11 mouse cellular contexts compared by ENCODE assay signal in genomic region chr1:156659906-156660659, GRCm38 (mm10). TPM values are rescaled to one million over a fixed set of nuclear protein-coding genes. Genes with fewer than 3 reads are reported as not detected.
A peak's percentile ranks its signal among the peaks of the same experiment; 100 is the strongest.
DNase-seq lines count a peak whose midpoint lies in the region; ATAC-seq and TF ChIP-seq lines count a peak whose summit lies in the region.
"Had no signal": no experiment of that assay in that cellular context is flagged by ENCODE, and none has a peak within 500 bp of the region (broad histone marks: within the 10 kb centered on the region; RNA-seq: fewer than 3 reads in every experiment).

No protein-coding gene starts in this region.

- H3K36me3 ChIP-seq in heart, embryonic 15.5 days = no peaks in the 10 kb centered on the region
- H3K36me3 ChIP-seq in ES-E14 (ENCODE audit: control insufficient read depth, insufficient read depth, low read length, poor library complexity, severe bottlenecking) = peaks cover 30% of the 10 kb centered on the region
- H3K36me3 ChIP-seq in lung, postnatal 0 days (ENCODE audit: insufficient read depth, low read length) = no peaks in the 10 kb centered on the region
- no peaks in the 10 kb centered on the region for H3K36me3 ChIP-seq in neural tube, embryonic 15.5 days

- in situ Hi-C loops in ES-E14 (cut with MboI; ENCODE audit: low sequenced_read_pairs in 2 of 2, unreplicated experiment in 2 of 2) = no loop called here

- H3K27ac ChIP-seq in heart, embryonic 15.5 days = no peak overlapping the region
- H3K27ac ChIP-seq in ES-E14 (ENCODE audit: insufficient read depth, low read depth, low read length, poor library complexity, severe bottlenecking) = peak overlapping the region; percentile 19
- H3K27ac ChIP-seq in lung, postnatal 0 days (ENCODE audit: low read length) = 0 out of 2 replicates have a peak overlapping the region, but pooled peaks have one; percentile 9
- no peak overlapping the region for H3K27ac ChIP-seq in neural tube, embryonic 15.5 days (replicated peaks)
- H3K27ac ChIP-seq: neural tube, embryonic 13.5 days had no signal

- H3K9ac ChIP-seq in heart, embryonic 15.5 days = no peak overlapping the region
- H3K9ac ChIP-seq in ES-E14 (ENCODE audit: insufficient read depth, low read depth, low read length, poor library complexity, severe bottlenecking) = peak overlapping the region; percentile 68; the same call in 1 of the 2 replicates
- no peak overlapping the region for H3K9ac ChIP-seq in lung, postnatal 0 days (replicated peaks; ENCODE audit: low read depth)
- no peak overlapping the region for H3K9ac ChIP-seq in neural tube, embryonic 15.5 days (replicated peaks)
- H3K9ac ChIP-seq: neural tube, embryonic 13.5 days had no signal

- TF ChIP-seq EP300 in lung, postnatal 0 days (IDR thresholded peaks at IDR 0.05) = no peak

- H3K4me3 ChIP-seq in heart, embryonic 15.5 days = no peak overlapping the region
- H3K4me3 ChIP-seq in ES-E14 (ENCODE audit: insufficient read depth in 1 of 2, low read depth in 1 of 2, low read length in 2 of 2, poor library complexity in 1 of 2, severe bottlenecking in 1 of 2) = peak overlapping the region; percentile 3 to 41; a peak in 2 of 4 replicates
- no peak overlapping the region for H3K4me3 ChIP-seq in lung, postnatal 0 days (ENCODE audit: low read depth, low read length)
- H3K4me3 ChIP-seq in neural tube, embryonic 15.5 days (replicated peaks) = no peak overlapping the region
- H3K4me3 ChIP-seq: neural tube, embryonic 13.5 days had no signal

- ATAC-seq in heart, embryonic 15.5 days (replicated peaks; ENCODE audit: insufficient number of reproducible peaks, insufficient read depth, low FRiP score, low read depth) = peak; percentile 26; the same call in 1 of the 2 replicates
- ATAC-seq in lung, postnatal 0 days = peak; percentile 64
- no peak for ATAC-seq in neural tube, embryonic 15.5 days (ENCODE audit: low FRiP score)

- intact Hi-C loops in heart, postnatal 25 days (cut with DNase I) = no loop called here

- no peak overlapping the region for H3K4me2 ChIP-seq in heart, embryonic 15.5 days
- no peak overlapping the region for H3K4me2 ChIP-seq in lung, postnatal 0 days (replicated peaks; ENCODE audit: low read depth, low read length)
- no peak overlapping the region for H3K4me2 ChIP-seq in neural tube, embryonic 15.5 days
- H3K4me2 ChIP-seq: neural tube, embryonic 13.5 days had no signal

- DNase-seq in heart, postnatal 25 days (ENCODE audit: low spot score) = no peak
- DNase-seq in ES-E14 (ENCODE audit: low read depth, low spot score) = no peak
- peak; percentile 95 for DNase-seq in gonadal fat pad, adult 2 months (ENCODE audit: low read depth)
- DNase-seq in lung, postnatal 0 days (ENCODE audit: low spot score) = peak; percentile 48
- DNase-seq in cerebellum, adult 11 months = no peak
- DNase-seq in gastrocnemius, postnatal 25 days = no peak
- DNase-seq: cerebellum, postnatal 25 days; gastrocnemius, postnatal 10 days had no signal

- peaks cover 7% of the 10 kb centered on the region for H3K4me1 ChIP-seq in heart, embryonic 15.5 days (replicated peaks)
- H3K4me1 ChIP-seq in ES-E14 (ENCODE audit: control insufficient read depth in 2 of 2, insufficient read depth in 2 of 2, low read length in 2 of 2, poor library complexity in 1 of 2) = peaks cover 3 to 34% of the 10 kb centered on the region in 2 experiments; a peak in 3 of 4 replicates
- 0 out of 2 replicates have a peak, but pooled peaks cover 5% of the 10 kb centered on the region for H3K4me1 ChIP-seq in lung, postnatal 0 days (ENCODE audit: insufficient read depth, low read depth, low read length)
- no peaks in the 10 kb centered on the region for H3K4me1 ChIP-seq in neural tube, embryonic 15.5 days
- H3K4me1 ChIP-seq: neural tube, embryonic 13.5 days had no signal

- no peak for TF ChIP-seq CTCF in lung, postnatal 0 days (IDR thresholded peaks at IDR 0.05)

- WGBS in heart, embryonic 15.5 days = 73% methylated on average over 13 of the region's 13 CpGs
- 42% methylated on average over 13 of the region's 13 CpGs for WGBS in lung, postnatal 0 days
- 88% methylated on average over 13 of the region's 13 CpGs for WGBS in neural tube, embryonic 15.5 days

- H3K9me3 ChIP-seq in heart, embryonic 15.5 days (replicated peaks) = no peaks in the 10 kb centered on the region
- H3K9me3 ChIP-seq in ES-E14 (ENCODE audit: control insufficient read depth, insufficient read depth, low read depth, low read length) = no peaks in the 10 kb centered on the region
- no peaks in the 10 kb centered on the region for H3K9me3 ChIP-seq in lung, postnatal 0 days (ENCODE audit: low read length)
- H3K9me3 ChIP-seq in neural tube, embryonic 15.5 days (replicated peaks) = no peaks in the 10 kb centered on the region
- H3K9me3 ChIP-seq: neural tube, embryonic 13.5 days had no signal

- no peaks in the 10 kb centered on the region for H3K27me3 ChIP-seq in heart, embryonic 15.5 days
- no peaks in the 10 kb centered on the region for H3K27me3 ChIP-seq in lung, postnatal 0 days (replicated peaks; ENCODE audit: insufficient read depth, low read length)
- no peaks in the 10 kb centered on the region for H3K27me3 ChIP-seq in neural tube, embryonic 15.5 days (replicated peaks)
- H3K27me3 ChIP-seq: neural tube, embryonic 13.5 days had no signal

TF ChIP-seq in ES-E14, 5 proteins besides CTCF, POLR2A, EP300 and RAD21:
- TF ChIP-seq MAFK (IDR thresholded peaks at IDR 0.05; ENCODE audit: insufficient read depth, low read depth, low read length) = no peak
- TF ChIP-seq CHD2 (IDR thresholded peaks at IDR 0.05; ENCODE audit: low read depth, low read length) = no peak
- no peak for TF ChIP-seq HCFC1 (IDR thresholded peaks at IDR 0.05; ENCODE audit: borderline replicate concordance, insufficient read depth, low read length)
- no peak for TF ChIP-seq ZC3H11A (IDR thresholded peaks at IDR 0.05; ENCODE audit: borderline replicate concordance, low read depth, low read length)
- no peak for TF ChIP-seq ZNF384 (IDR thresholded peaks at IDR 0.05; ENCODE audit: low read depth, low read length)

RNA-seq across cellular contexts. Expression of gene Tor3a, which starts 14.1 kb away (rescaled TPM):
- 6.5 and 8.6 TPM in 2 replicates for polyA plus RNA-seq in heart, embryonic 15.5 days (2015; fragmentation: Nextera tagmentation; extraction: Ambion mirVana)
- total RNA-seq in heart, postnatal 25 days (2021) = 10 to 100 TPM in 1 of 2 experiments, 1 to 10 TPM in 1; 9.2 to 10.6 TPM
- total RNA-seq in ES-E14 (2012; rRNA removed) = 17.2 and 38.2 TPM in 2 replicates
- 20.2 and 23.5 TPM in 2 replicates for polyA plus RNA-seq in gonadal fat pad, adult 2 months (2012; rRNA removed)
- polyA plus RNA-seq in lung, postnatal 0 days (2015; fragmentation: Nextera tagmentation; extraction: Ambion mirVana) = 36.1 and 37.8 TPM in 2 replicates
- total RNA-seq in gastrocnemius, postnatal 25 days (2021) = 1 to 10 TPM; 4.3 to 6.7 TPM
- polyA plus RNA-seq in neural tube, embryonic 15.5 days (2015; fragmentation: Nextera tagmentation; extraction: Ambion mirVana) = 3.2 and 5.6 TPM in 2 replicates

RNA-seq across cellular contexts. Expression of gene Fam20b, which starts 58.8 kb away (rescaled TPM):
- polyA plus RNA-seq in heart, embryonic 15.5 days (2015; fragmentation: Nextera tagmentation; extraction: Ambion mirVana) = 22.1 and 24.1 TPM in 2 replicates
- total RNA-seq in heart, postnatal 25 days (2021) = 10 to 100 TPM; 48.1 to 51.9 TPM
- total RNA-seq in ES-E14 (2012; rRNA removed) = 20.1 and 22.2 TPM in 2 replicates
- polyA plus RNA-seq in gonadal fat pad, adult 2 months (2012; rRNA removed) = 53.4 and 64.3 TPM in 2 replicates
- 15.3 and 16.4 TPM in 2 replicates for polyA plus RNA-seq in lung, postnatal 0 days (2015; fragmentation: Nextera tagmentation; extraction: Ambion mirVana)
- 10 to 100 TPM; 29.0 to 30.2 TPM for total RNA-seq in gastrocnemius, postnatal 25 days (2021)
- 26.8 and 27.4 TPM in 2 replicates for polyA plus RNA-seq in neural tube, embryonic 15.5 days (2015; fragmentation: Nextera tagmentation; extraction: Ambion mirVana)

Comparison
In these comparisons a context has a peak if more than half of its experiments do, and no peak if none do; other contexts are left out.
1. H3K27ac ChIP-seq: peak in ES-E14 (single experiment) and lung, postnatal 0 days (single experiment); none in heart, embryonic 15.5 days (single experiment) and neural tube, embryonic 15.5 days (single experiment).
2. H3K4me3 ChIP-seq: peak in ES-E14 (2 of 2); none in heart, embryonic 15.5 days (single experiment), lung, postnatal 0 days (single experiment) and neural tube, embryonic 15.5 days (single experiment).
3. DNase-seq: peak in gonadal fat pad, adult 2 months (single experiment) and lung, postnatal 0 days (single experiment); none in heart, postnatal 25 days (single experiment), ES-E14 (single experiment), cerebellum, adult 11 months (single experiment) and gastrocnemius, postnatal 25 days (single experiment).